Mouse (Mus musculus) layer of hippocampus, adult 9-11 months (tissue): Measurements from ENCODE around the gene Bri3bp.
"Not testable (repeated sequence)": the region's sequence is repeated elsewhere in the genome, so short reads cannot be mapped to it uniquely, and the experiment has no call there.

Experiments
- DNase-seq: peaks from one replicate; pipeline ENCODE4 v3.0.0; 2022

Bri3bp gene

DNA sequence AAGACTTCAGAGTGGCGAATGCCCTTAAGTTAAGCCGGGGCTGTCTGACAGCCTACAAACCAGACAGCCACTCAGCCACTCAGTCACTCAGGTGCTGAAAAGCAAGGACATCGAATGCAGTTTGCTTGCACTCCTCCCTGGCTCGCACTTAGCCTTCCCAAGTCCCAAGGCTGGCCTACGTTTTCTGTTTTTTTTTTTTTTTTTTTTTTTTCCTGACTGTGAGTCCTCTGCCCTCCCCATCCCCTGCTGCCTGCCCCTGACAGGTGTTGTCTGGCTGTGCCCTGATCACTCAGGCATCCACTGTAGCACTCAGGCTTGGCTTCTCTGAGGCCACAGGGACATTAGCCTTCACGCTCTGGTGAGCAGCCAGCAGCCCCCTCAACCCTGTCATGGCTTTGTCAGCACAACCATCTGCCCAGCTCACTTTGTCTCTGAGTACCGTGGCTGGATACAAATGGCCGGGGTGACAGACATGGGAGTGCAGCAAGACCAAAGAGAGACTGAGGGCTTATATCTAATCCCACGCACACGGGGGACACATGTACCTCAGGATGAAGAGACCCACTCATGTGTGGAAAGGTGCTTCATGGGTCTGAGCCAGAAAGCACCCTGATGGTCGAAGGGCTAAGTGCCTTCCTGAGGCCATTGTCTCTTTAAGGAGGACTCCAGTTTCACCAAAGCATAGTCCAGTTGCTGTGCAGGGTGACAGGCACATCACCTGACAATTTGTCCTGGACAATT is 46.2 kb downstream of the Bri3bp start:
- DNase-seq, result no peak

DNA sequence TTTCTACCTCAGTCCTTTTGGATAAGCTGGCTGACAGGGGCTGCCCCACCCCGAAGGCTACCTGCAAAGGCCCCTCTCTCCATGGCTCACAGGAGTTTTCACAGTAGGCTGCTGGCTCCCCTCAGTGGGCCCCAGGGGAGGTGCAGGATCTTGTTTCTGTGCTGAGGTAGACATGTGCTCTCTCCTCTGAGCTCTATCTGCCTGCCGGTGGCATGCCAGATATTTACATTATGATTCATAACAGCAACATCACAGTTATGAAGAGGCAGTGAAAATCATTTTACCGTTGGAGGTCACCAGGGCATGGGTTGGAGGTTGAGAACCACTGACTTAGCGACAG is 46.7 kb downstream of the Bri3bp start:
- no peak for DNase-seq

DNA sequence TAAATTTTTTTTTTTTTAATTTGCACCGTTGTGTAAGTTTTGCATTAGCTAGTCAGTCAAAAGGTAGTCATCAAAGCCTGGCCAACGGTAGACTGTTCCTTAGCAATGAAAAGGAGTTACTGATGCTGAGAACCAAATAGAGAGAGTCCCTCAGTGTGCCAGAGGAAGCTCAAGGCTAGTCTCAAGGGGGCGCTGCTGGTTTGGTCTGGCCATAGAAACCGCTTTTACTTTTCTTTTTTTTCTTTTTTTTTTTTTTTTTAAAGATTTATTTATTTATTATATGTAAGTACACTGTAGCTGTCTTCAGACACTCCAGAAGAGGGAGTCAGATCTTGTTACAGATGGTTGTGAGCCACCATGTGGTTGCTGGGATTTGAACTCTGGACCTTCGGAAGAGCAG is 47.6 kb downstream of the Bri3bp start:
- not testable (repeated sequence) for DNase-seq

DNA sequence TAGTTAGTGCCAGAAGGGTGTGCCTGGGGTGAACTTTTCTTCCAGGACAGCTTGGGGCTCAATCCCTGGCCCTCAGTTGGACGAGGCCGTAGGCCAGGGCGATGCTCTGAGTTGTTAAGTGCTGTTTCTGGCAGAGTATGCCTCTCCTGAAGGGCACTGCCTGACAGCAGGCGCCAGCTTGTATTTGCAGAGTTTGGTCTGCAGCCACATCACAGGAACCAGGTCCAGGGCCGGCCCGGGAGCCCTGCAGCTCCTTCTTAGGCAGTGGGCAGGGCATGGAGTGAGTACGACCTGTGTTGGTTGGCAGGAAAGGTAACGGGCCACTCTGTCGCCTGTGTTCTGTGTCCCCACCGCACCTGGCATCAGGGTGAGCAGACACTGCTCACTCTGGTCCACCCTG is 49.7 kb downstream of the Bri3bp start:
- no peak for DNase-seq

DNA sequence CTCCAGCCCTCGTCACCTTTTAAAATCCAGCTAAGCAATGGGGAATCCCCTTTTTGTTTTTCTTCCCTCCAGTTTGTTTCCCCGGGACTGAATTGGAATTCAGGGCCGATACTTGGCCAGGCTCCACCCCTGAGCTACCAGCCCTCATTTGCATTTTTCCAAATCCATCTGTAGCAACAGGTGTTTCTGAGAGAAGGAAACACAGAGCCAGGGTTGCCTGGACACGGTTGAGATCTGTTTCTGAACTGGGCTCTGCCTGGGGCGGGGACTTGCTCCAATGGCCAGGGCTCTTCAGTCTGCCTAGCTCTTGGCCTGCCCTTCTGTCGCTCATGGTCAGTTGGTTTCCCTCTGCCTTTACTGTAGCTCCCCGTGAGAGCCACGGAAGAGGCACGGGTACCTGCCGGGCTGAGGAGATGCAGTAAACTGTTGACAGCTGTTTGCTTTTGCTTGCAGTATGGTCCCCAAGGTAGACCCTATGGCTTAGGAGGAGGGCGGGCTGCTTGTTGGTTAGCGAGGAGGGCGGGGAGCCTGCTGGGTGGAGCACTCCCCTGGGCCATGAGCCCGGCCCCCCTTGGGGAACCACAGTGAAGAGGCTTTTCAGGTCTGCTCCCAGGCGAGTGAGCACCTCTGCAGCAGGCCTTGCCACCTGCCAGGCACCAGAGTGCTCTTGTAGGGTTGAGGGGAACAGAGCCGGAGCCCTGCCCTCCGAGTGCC is 51.2 kb downstream of the Bri3bp start:
- DNase-seq, result no peak

DNA sequence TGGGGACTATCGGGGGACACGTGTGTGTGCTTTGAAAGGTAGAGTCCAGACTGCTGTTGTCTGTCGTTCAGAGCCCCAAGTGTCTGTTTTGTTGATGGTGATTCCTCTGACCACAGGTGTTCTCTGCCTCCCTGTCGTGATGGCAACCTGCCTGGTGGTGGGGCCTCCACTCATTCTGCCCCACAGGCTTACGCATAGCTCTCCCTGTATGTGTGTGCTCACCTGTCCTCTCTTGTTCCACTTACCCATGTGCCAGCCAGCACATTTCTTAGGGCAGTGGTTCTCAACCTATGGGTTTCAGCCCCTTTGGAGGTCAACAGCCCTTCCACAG is 51.7 kb downstream of the Bri3bp start:
- no peak for DNase-seq

DNA sequence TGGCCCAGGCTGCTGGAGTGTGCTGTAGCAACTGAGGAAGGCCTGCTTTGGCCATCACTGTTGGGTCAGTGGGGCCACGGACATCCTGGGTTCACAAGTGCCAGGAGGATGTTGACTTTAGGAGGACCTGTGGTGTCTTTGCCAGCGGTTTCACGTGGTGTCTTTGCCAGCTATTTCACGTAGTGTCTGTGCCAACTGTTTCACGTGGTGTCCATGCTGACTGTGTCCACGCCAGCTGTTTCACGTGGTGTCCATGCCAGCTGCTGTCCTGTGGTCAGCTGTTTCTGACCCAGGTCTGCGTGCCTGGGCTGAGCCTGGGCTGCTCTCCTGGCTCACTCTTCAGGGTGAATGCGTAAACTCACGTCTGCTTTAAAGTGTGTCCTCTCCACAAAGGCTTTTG is 54.3 kb downstream of the Bri3bp start:
- no peak for DNase-seq

DNA sequence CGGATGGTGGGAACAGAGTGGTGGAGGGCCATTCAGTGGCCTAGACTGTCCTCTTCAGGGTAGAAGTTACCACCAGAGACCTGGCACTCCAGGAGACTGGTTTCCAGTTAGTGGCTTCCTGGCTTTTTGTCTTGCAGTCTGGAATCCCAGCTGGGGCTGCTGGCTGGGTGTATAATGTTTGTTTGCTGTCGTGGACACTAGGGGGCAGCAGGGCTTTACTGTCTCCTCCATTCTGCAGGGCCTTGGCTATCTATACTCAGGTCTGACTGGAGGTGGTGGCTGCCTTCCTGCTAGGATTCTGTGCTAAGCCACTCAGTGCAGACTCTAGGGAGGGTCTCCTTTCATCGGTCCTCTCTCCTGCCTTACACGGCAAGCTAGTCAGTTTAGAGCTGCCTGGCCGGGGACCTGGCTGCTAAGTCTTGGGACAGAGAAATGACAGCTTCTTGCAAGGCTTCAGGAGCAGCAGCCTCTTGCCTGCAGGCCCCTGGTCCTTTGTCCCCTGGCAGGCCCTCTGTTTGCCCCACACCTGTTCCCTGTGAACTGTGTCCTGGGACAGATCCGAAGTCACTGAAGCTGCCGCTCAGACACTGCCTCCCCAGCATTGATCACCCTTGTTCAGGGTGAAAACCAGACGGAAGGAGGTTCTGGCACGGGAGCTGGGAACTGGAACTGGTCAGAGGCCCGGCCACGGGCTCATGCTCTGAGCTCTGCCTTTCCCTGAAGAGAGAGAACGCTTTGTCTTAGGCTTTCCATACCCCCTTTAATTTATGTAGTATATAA is 56.6 kb downstream of the Bri3bp start:
- peak; percentile 79 for DNase-seq

DNA sequence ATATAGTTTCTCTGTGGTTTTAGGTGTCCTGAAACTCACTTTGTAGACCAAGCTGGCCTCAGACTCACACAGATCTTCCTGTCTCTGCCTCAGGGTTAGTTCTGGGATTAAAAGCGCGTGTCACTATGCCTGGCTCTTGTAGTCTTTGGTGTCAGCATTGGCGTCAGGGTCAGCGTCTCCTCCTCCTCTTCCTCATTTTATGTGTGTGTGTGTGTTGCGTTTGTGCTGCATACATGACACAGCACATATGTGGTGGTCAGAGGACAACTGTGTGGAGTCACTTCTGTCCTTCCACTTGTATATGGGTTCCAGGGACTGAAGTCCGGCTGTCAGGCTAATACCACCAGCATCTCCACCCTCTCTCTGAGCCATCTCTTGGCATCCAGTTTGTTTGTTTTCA is 60.1 kb downstream of the Bri3bp start:
- DNase-seq, result no peak

DNA sequence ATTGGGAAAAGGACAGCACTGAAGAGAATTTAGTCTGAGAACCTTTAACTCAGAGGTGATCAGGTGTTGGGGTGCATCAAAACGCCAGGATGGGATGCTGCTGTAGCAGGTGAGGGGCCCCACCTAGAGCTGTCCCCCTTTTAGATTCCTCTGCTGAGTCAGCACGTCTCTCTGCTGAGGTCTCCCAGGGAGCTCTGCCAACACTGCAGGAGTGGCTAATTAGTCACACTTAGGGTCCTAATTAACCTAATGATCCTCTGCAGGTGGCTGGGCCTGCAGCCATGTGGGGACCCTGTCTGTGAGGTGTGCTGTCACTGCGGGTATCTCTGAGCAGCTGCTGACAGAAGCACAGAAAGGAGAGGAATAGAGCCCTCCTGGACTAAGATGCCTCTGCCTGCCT is 60.8 kb downstream of the Bri3bp start:
- DNase-seq, result no peak

DNA sequence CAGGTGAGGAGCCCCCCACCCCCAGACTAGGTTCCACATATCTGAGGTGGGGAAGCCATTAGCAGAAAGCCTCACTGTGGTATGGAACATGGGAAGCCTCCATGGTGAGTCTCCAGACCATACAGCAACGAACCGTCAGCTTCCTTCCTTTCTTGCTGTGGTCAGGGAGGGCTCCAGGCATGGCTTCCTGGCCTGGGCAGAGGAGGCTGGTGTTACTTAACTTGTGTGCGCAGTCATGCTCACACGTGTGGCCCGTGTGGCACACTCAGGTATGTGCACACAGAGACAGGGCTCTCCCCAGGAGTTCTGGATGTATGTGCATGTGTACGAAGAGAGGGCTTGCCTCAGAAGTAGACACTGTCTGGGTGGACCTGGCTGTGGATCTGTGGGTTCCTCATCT is 62.3 kb downstream of the Bri3bp start:
- DNase-seq, result no peak

DNA sequence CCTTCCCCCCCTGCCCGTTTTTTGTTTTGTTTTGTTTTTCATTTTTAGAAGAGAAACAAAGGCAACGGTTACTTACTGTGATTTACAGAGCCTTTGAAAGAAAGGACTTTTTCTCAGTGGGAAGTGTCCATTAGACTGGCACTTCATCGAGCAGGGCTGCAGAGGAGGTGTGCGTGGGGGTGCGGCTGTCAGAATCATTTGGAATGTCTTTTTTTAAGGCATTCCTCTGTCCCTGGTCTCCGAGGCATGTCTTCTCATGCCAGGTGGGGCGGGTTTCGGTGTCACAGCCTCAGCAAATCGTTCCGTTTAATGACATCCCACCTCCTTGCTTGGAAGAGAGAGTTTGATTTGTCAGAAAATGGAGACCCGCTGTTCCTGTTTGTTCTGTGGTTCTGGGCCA is 63.3 kb downstream of the Bri3bp start:
- DNase-seq, result no peak

DNA sequence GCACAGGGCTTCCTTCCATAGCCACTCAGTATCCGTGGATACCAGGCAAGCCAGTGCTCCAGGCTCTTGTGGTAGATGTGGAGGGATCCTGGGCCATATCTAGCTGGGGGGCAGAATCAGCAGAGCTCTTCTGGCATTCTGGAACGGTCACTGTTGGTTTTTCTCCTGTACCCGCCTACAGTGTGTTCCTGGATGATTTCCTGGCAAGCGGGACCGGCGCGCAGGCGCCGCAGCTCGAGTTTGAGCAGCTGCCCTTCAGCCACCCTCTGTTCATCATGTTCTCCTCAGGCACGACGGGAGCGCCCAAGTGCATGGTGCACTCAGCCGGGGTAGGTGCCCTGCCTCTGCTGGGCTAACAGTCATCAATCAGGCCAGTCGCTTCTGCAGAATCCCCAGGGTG is 64.6 kb downstream of the Bri3bp start:
- DNase-seq, result peak; percentile 62

DNA sequence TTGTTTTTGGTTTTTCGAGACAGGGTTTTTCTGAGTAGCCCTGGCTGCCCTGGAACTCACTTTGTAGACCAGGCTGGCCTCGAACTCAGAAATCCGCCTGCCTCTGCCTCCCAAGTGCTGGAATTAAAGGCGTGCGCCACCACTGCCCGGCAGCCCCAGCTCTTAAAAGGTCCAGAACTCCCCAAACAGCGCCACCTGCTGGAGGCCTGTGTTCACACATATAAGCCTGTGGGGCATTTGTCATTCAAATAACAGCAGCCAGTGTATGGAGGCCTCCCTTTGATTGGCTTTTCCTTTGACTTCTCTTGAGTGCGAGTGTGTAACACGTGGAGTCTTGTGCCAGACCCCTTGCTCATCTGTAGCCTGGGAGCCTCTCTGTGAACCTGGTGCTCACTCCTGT is 66.2 kb downstream of the Bri3bp start:
- DNase-seq, result no peak

DNA sequence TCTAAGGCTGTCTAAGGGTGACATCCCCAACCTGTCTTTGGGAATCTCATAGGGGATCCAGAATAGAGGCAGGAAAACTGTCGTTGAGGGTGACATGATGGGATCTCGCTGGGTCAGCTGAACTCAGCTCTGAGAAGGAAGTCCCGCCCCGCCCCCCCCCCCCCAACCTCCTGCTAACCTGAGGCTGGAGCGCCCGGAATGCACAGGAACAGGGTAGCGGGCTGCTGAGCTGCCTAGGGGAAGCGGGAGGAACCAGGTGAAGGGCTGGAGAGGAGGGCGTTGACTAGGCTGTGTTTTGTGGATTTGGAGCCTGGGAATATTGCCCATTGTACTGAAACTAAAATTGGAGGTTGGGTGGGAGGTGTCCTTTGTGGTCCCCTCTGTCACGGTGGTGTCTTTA is 66.6 kb downstream of the Bri3bp start:
- no peak for DNase-seq

DNA sequence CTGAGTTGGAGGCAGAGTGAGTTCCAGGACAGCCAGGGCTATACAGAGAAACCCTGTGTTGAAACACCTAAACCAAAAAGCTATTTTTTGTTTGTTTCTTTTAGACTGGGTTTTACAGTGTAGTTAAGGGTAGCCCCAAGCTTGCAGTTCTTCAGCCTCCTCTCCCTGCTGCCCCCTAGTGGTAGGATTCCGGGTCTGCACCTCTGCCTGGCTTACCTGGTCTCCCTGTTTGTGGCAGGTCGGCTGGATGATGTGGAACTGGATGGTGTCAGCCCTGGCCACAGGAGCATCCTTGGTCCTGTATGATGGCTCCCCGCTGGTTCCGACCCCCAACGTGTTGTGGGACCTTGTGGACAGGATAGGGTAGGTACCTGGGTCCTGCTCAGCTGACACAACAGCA is 68.2 kb downstream of the Bri3bp start:
- DNase-seq, result no peak
